Mouse (Mus musculus) neural tube, embryonic 13.5 days (tissue): ENCODE data around the gene 1110059E24Rik. TPM values are rescaled to one million over a fixed set of nuclear protein-coding genes. Genes with fewer than 3 reads are reported as not detected.
"Not testable (repeated sequence)": the region's sequence is repeated elsewhere in the genome, so short reads cannot be mapped to it uniquely, and the experiment has no call there.

Experiments used
- ATAC-seq: fragments of 200-750 bp; cut with Nextera tagmentation; 2 replicates; pipeline ENCODE4 v1.8.0; 2017; ENCODE audit warnings: low read depth, mild to moderate bottlenecking, moderate TSS enrichment, moderate library complexity
- H3K27ac ChIP-seq: fragments of 300-500 bp; sonication (generic); replicated peaks from 2 replicates; pipeline ENCODE4 v1.5.1; 2015; ENCODE audit warnings: moderate library complexity, mild to moderate bottlenecking, inconsistent platforms
- H3K27me3 ChIP-seq: fragments of 300-500 bp; sonication (generic); 2 replicates; pipeline ENCODE4 v1.6.1; 2015; ENCODE audit warnings: mild to moderate bottlenecking, inconsistent platforms
- H3K36me3 ChIP-seq: fragments of 300-500 bp; sonication (generic); 2 replicates; pipeline ENCODE4 v1.6.1; 2015; ENCODE audit warnings: mild to moderate bottlenecking, inconsistent platforms
- H3K4me1 ChIP-seq: fragments of 300-500 bp; sonication (generic); replicated peaks from 2 replicates; pipeline ENCODE4 v1.6.1; 2015; ENCODE audit warnings: inconsistent platforms
- H3K4me2 ChIP-seq: fragments of 300-500 bp; sonication (generic); 2 replicates; pipeline ENCODE4 v1.6.1; 2015; ENCODE audit warnings: inconsistent platforms, mild to moderate bottlenecking, moderate library complexity
- H3K4me3 ChIP-seq: fragments of 300-500 bp; sonication (generic); 2 replicates; pipeline ENCODE4 v1.5.1; 2015; ENCODE audit warnings: mild to moderate bottlenecking, inconsistent platforms
- H3K9ac ChIP-seq: fragments of 300-500 bp; sonication (generic); 2 replicates; pipeline ENCODE4 v1.6.1; 2015; ENCODE audit warnings: moderate library complexity, mild to moderate bottlenecking, inconsistent platforms
- H3K9me3 ChIP-seq: fragments of 300-500 bp; sonication (generic); 2 replicates; pipeline ENCODE4 v1.6.1; 2016; ENCODE audit warnings: inconsistent platforms
- WGBS: fragments of 180-500 bp; shearing (Covaris S2); methylation state at CpG from one replicate; pipeline ENCODE4 v1.1.7; 2015; 5-methylcytosine and 5-hydroxymethylcytosine counted together
- polyA plus RNA-seq: library from polyadenylated mRNA; unstranded; fragments of >200 nt; fragmentation: Nextera tagmentation; extraction: Ambion mirVana; gene quantifications from 2 replicates; pipeline ENCODE4 v1.2.1, GENCODE M21; 2015

1110059E24Rik gene
- polyA plus RNA-seq, 1 experiment from 2014 or later = 54.8 TPM

- H3K27ac ChIP-seq = no peak overlapping the region
- WGBS = 73% methylated on average over 4 of the region's 4 CpGs
- H3K4me1 ChIP-seq = peaks cover 6% of the 10 kb centered on the region
- H3K4me3 ChIP-seq = no peak overlapping the region
- H3K9me3 ChIP-seq = no peaks in the 10 kb centered on the region
- H3K36me3 ChIP-seq = no peaks in the 10 kb centered on the region
- no peak overlapping the region for H3K4me2 ChIP-seq
- ATAC-seq = no peak
- no peaks in the 10 kb centered on the region for H3K27me3 ChIP-seq
- no peak overlapping the region for H3K9ac ChIP-seq
These were observed 7.5 kb downstream of the 1110059E24Rik start for GRCm38 (mm10) chr19:21645301-21645700.

GRCm38 (mm10) chr19:21643935-21644334 is 8.8 kb downstream of the 1110059E24Rik start:
- H3K4me3 ChIP-seq = no peak overlapping the region
- ATAC-seq = no peak
- H3K9me3 ChIP-seq = no peaks in the 10 kb centered on the region
- no peak overlapping the region for H3K4me2 ChIP-seq
- no peak overlapping the region for H3K27ac ChIP-seq
- no peak overlapping the region for H3K9ac ChIP-seq
- WGBS = 92% methylated on average over 1 of the region's 1 CpGs
- no peaks in the 10 kb centered on the region for H3K27me3 ChIP-seq
- H3K36me3 ChIP-seq = no peaks in the 10 kb centered on the region
- H3K4me1 ChIP-seq = peaks cover 6% of the 10 kb centered on the region

GRCm38 (mm10) chr19:21637672-21638071 is 15.1 kb downstream of the 1110059E24Rik start:
- Histone ChIP-seq H3K27ac (no peak overlapping the region), H3K9me3 (no peaks in the 10 kb centered on the region), H3K36me3 (no peaks in the 10 kb centered on the region), H3K27me3 (no peaks in the 10 kb centered on the region), H3K4me1 (no peaks in the 10 kb centered on the region), H3K9ac (no peak overlapping the region), H3K4me3 (no peak overlapping the region), H3K4me2 (no peak overlapping the region)
- 88% methylated on average over 7 of the region's 7 CpGs for WGBS
- ATAC-seq = no peak

GRCm38 (mm10) chr19:21636907-21637306 is 15.9 kb downstream of the 1110059E24Rik start:
- H3K9ac ChIP-seq = no peak overlapping the region
- H3K4me2 ChIP-seq = no peak overlapping the region
- no peaks in the 10 kb centered on the region for H3K27me3 ChIP-seq
- H3K9me3 ChIP-seq = no peaks in the 10 kb centered on the region
- no peak overlapping the region for H3K4me3 ChIP-seq
- WGBS = 95% methylated on average over 3 of the region's 3 CpGs
- H3K4me1 ChIP-seq = no peaks in the 10 kb centered on the region
- no peak for ATAC-seq
- no peaks in the 10 kb centered on the region for H3K36me3 ChIP-seq
- no peak overlapping the region for H3K27ac ChIP-seq

GRCm38 (mm10) chr19:21635406-21635805 is 17.4 kb downstream of the 1110059E24Rik start:
- Histone ChIP-seq H3K9me3 (no peaks in the 10 kb centered on the region), H3K4me2 (no peak overlapping the region), H3K9ac (no peak overlapping the region), H3K27ac (no peak overlapping the region), H3K36me3 (no peaks in the 10 kb centered on the region), H3K27me3 (no peaks in the 10 kb centered on the region), H3K4me3 (no peak overlapping the region), H3K4me1 (0 out of 2 replicates have a peak, but pooled peaks cover 9% of the 10 kb centered on the region)
- no peak for ATAC-seq
- 98% methylated on average over 2 of the region's 2 CpGs for WGBS

- H3K4me1 ChIP-seq = 0 out of 2 replicates have a peak, but pooled peaks cover 15% of the 10 kb centered on the region
- H3K36me3 ChIP-seq = no peaks in the 10 kb centered on the region
- 61% methylated on average over 14 of the region's 14 CpGs for WGBS
- H3K4me2 ChIP-seq = no peak overlapping the region
- no peak for ATAC-seq
- H3K9ac ChIP-seq = no peak overlapping the region
- no peaks in the 10 kb centered on the region for H3K9me3 ChIP-seq
- H3K4me3 ChIP-seq = no peak overlapping the region
- 0 out of 2 replicates have a peak overlapping the region, but pooled peaks have one; percentile 11 for H3K27ac ChIP-seq
- no peaks in the 10 kb centered on the region for H3K27me3 ChIP-seq
These were observed 22.0 kb downstream of the 1110059E24Rik start for GRCm38 (mm10) chr19:21630656-21631331.

- no peak overlapping the region for H3K27ac ChIP-seq
- no peaks in the 10 kb centered on the region for H3K9me3 ChIP-seq
- ATAC-seq = no peak
- H3K27me3 ChIP-seq = no peaks in the 10 kb centered on the region
- no peaks in the 10 kb centered on the region for H3K36me3 ChIP-seq
- 43% methylated on average over 1 of the region's 1 CpGs for WGBS
- H3K4me1 ChIP-seq = 0 out of 2 replicates have a peak, but pooled peaks cover 15% of the 10 kb centered on the region
- no peak overlapping the region for H3K4me3 ChIP-seq
- H3K4me2 ChIP-seq = no peak overlapping the region
- H3K9ac ChIP-seq = no peak overlapping the region
These were observed 23.3 kb downstream of the 1110059E24Rik start for GRCm38 (mm10) chr19:21629501-21629900.

- Histone ChIP-seq H3K4me1 (0 out of 2 replicates have a peak, but pooled peaks cover 15% of the 10 kb centered on the region), H3K36me3 (no peaks in the 10 kb centered on the region), H3K9ac (no peak overlapping the region), H3K27ac (no peak overlapping the region), H3K9me3 (no peaks in the 10 kb centered on the region), H3K27me3 (no peaks in the 10 kb centered on the region), H3K4me2 (no peak overlapping the region), H3K4me3 (no peak overlapping the region)
- no peak for ATAC-seq
- 88% methylated on average over 1 of the region's 1 CpGs for WGBS
These were observed 23.7 kb downstream of the 1110059E24Rik start for GRCm38 (mm10) chr19:21629030-21629429.

GRCm38 (mm10) chr19:21628440-21628839 is 24.3 kb downstream of the 1110059E24Rik start:
- not testable (repeated sequence) for H3K36me3 ChIP-seq, H3K4me3 ChIP-seq, ATAC-seq, H3K27me3 ChIP-seq, H3K9me3 ChIP-seq, H3K4me2 ChIP-seq, H3K9ac ChIP-seq, H3K27ac ChIP-seq
- 69% methylated on average over 11 of the region's 11 CpGs for WGBS
- H3K4me1 ChIP-seq = 0 out of 2 replicates have a peak, but pooled peaks cover 15% of the 10 kb centered on the region

GRCm38 (mm10) chr19:21626271-21626988 is 26.3 kb downstream of the 1110059E24Rik start:
- no peak overlapping the region for H3K4me3 ChIP-seq
- ATAC-seq = no peak
- H3K27ac ChIP-seq = no peak overlapping the region
- H3K4me2 ChIP-seq = no peak overlapping the region
- H3K4me1 ChIP-seq = 0 out of 2 replicates have a peak, but pooled peaks cover 15% of the 10 kb centered on the region
- H3K27me3 ChIP-seq = no peaks in the 10 kb centered on the region
- H3K36me3 ChIP-seq = no peaks in the 10 kb centered on the region
- no peak overlapping the region for H3K9ac ChIP-seq
- H3K9me3 ChIP-seq = no peaks in the 10 kb centered on the region
- 86% methylated on average over 6 of the region's 6 CpGs for WGBS

- Histone ChIP-seq H3K27me3 (no peaks in the 10 kb centered on the region), H3K27ac (no peak overlapping the region), H3K9ac (no peak overlapping the region), H3K36me3 (no peaks in the 10 kb centered on the region), H3K4me3 (no peak overlapping the region), H3K4me1 (no peaks in the 10 kb centered on the region), H3K4me2 (no peak overlapping the region), H3K9me3 (no peaks in the 10 kb centered on the region)
- 89% methylated on average over 4 of the region's 4 CpGs for WGBS
- ATAC-seq = no peak
These were observed 28.6 kb downstream of the 1110059E24Rik start for GRCm38 (mm10) chr19:21624148-21624535.

- ATAC-seq = no peak
- Histone ChIP-seq H3K9ac (no peak overlapping the region), H3K4me3 (no peak overlapping the region), H3K27me3 (no peaks in the 10 kb centered on the region), H3K9me3 (no peaks in the 10 kb centered on the region), H3K4me2 (no peak overlapping the region), H3K4me1 (no peaks in the 10 kb centered on the region), H3K36me3 (no peaks in the 10 kb centered on the region), H3K27ac (no peak overlapping the region)
- WGBS = 46% methylated on average over 3 of the region's 3 CpGs
These were observed 29.2 kb downstream of the 1110059E24Rik start for GRCm38 (mm10) chr19:21623410-21624147.
